Mouse (Mus musculus) left cerebral cortex, postnatal 14 days (tissue): Measurements from ENCODE around the gene Csrp1. TPM values are rescaled to one million over a fixed set of nuclear protein-coding genes. Genes with fewer than 3 reads are reported as not detected.

Experiments
- DNase-seq, 2 experiments: peaks; one replicate each; pipeline ENCODE4 v3.0.0; 2021 to 2022; ENCODE audit warnings: low spot score in 2 of 2, mixed read lengths in 1 of 2
- intact Hi-C: fragments of 180-260 bp; cut with DNase I; formaldehyde crosslinking; loops from one replicate; pipeline ENCODE4 v1.15.1; 2025
- total RNA-seq, 2 experiments: library from RNA; stranded (reverse); gene quantifications; 2 replicates each; pipeline ENCODE4 v1.2.3; 2021

Gene Csrp1
- total RNA-seq, 2 experiments from 2014 or later, result 133 to 136 TPM

- no peak for DNase-seq
- intact Hi-C loops, result loop anchor here (10.0 kb wide), 1 partner anchor 219 kb away; no protein-coding TSS in a partner anchor
Observed at GRCm38 (mm10) chr1:135725936-135726335, 6.1 kb downstream of the Csrp1 start.

- intact Hi-C loops, result loop anchor here (10.0 kb wide), 1 partner anchor 216 kb away; no protein-coding TSS in a partner anchor
- DNase-seq, result peak; percentile 79 to 83
Observed at GRCm38 (mm10) chr1:135728631-135729366, 8.9 kb downstream of the Csrp1 start.

- no peak for DNase-seq
- intact Hi-C loops, result loop anchor here (10.0 kb wide), 1 partner anchor 215 kb away; no protein-coding TSS in a partner anchor
Observed at GRCm38 (mm10) chr1:135729367-135729713, 9.5 kb downstream of the Csrp1 start.

GRCm38 (mm10) chr1:135729821-135730220, 10.0 kb downstream of the Csrp1 start:
- intact Hi-C loops, result loop anchor here (10.0 kb wide), 1 partner anchor 215 kb away; no protein-coding TSS in a partner anchor
- no peak for DNase-seq

- DNase-seq, result no peak
- intact Hi-C loops, result no loop called here
Observed at GRCm38 (mm10) chr1:135730296-135730695, 10.4 kb downstream of the Csrp1 start.

- no peak for DNase-seq
- intact Hi-C loops, result no loop called here
Observed at GRCm38 (mm10) chr1:135731393-135731792, 11.5 kb downstream of the Csrp1 start.

- DNase-seq, result no peak
- intact Hi-C loops, result no loop called here
Observed at GRCm38 (mm10) chr1:135731897-135732684, 12.2 kb downstream of the Csrp1 start.

GRCm38 (mm10) chr1:135734225-135734937, 14.5 kb downstream of the Csrp1 start:
- intact Hi-C loops, result no loop called here
- DNase-seq, result peak; percentile 66

GRCm38 (mm10) chr1:135735460-135735859, 15.6 kb downstream of the Csrp1 start:
- intact Hi-C loops, result no loop called here
- DNase-seq, result no peak

GRCm38 (mm10) chr1:135744987-135745386, 25.1 kb downstream of the Csrp1 start:
- intact Hi-C loops, result no loop called here
- no peak for DNase-seq

- no peak for DNase-seq
- intact Hi-C loops, result no loop called here
Observed at GRCm38 (mm10) chr1:135746248-135746647, 26.4 kb downstream of the Csrp1 start.

- intact Hi-C loops, result loop anchor here (1.0 to 10.0 kb wide), 3 partner anchors 28 to 192 kb away; no protein-coding TSS in a partner anchor
- peak; percentile 95 to 97 for DNase-seq
Observed at GRCm38 (mm10) chr1:135752737-135753348, 33.0 kb downstream of the Csrp1 start.

GRCm38 (mm10) chr1:135755287-135755686, 35.4 kb downstream of the Csrp1 start:
- no peak for DNase-seq
- intact Hi-C loops, result loop anchor here (10.0 kb wide), 1 partner anchor 190 kb away; no protein-coding TSS in a partner anchor

- DNase-seq, result no peak
- intact Hi-C loops, result loop anchor here (10.0 kb wide), 1 partner anchor 189 kb away; no protein-coding TSS in a partner anchor
Observed at GRCm38 (mm10) chr1:135755913-135756312, 36.1 kb downstream of the Csrp1 start.

- intact Hi-C loops, result loop anchor here (10.0 kb wide), 1 partner anchor 188 kb away; no protein-coding TSS in a partner anchor
- DNase-seq, result no peak
Observed at GRCm38 (mm10) chr1:135757287-135757686, 37.4 kb downstream of the Csrp1 start.

GRCm38 (mm10) chr1:135759685-135760084, 39.8 kb downstream of the Csrp1 start:
- no peak for DNase-seq
- intact Hi-C loops, result loop anchor here (10.0 kb wide), 1 partner anchor 185 kb away; no protein-coding TSS in a partner anchor

- intact Hi-C loops, result no loop called here
- DNase-seq, result no peak
Observed at GRCm38 (mm10) chr1:135760216-135760615, 40.4 kb downstream of the Csrp1 start.

- no peak for DNase-seq
- intact Hi-C loops, result no loop called here
Observed at GRCm38 (mm10) chr1:135761728-135762127, 41.9 kb downstream of the Csrp1 start.
